Mouse (Mus musculus) heart, embryonic 13.5 days (tissue): Measurements from ENCODE around the gene Ubox5. TPM values are rescaled to one million over a fixed set of nuclear protein-coding genes. Genes with fewer than 3 reads are reported as not detected.
"Not testable (repeated sequence)": the region's sequence is repeated elsewhere in the genome, so short reads cannot be mapped to it uniquely, and the experiment has no call there.

Source experiments
- ATAC-seq: fragments of 200-750 bp; cut with Nextera tagmentation; 2 replicates; pipeline ENCODE4 v1.8.0; 2017; ENCODE audit warnings: moderate TSS enrichment; ENCODE audit not compliant: insufficient number of reproducible peaks, low FRiP score, low TSS enrichment; ENCODE audit errors: extremely low read depth
- H3K27ac ChIP-seq: fragments of 300-500 bp; sonication (generic); replicated peaks from 2 replicates; pipeline ENCODE4 v1.5.1; 2015; ENCODE audit warnings: moderate library complexity, mild to moderate bottlenecking, inconsistent platforms
- H3K27me3 ChIP-seq: fragments of 300-500 bp; sonication (generic); replicated peaks from 2 replicates; pipeline ENCODE4 v1.6.1; 2015; ENCODE audit warnings: mild to moderate bottlenecking, inconsistent platforms
- H3K36me3 ChIP-seq: fragments of 300-500 bp; sonication (generic); 2 replicates; pipeline ENCODE4 v1.6.1; 2015; ENCODE audit warnings: mild to moderate bottlenecking, inconsistent platforms
- H3K4me1 ChIP-seq: fragments of 300-500 bp; sonication (generic); 2 replicates; pipeline ENCODE4 v1.6.1; 2015; ENCODE audit warnings: inconsistent platforms
- H3K4me2 ChIP-seq: fragments of 300-500 bp; sonication (generic); 2 replicates; pipeline ENCODE4 v1.6.1; 2015; ENCODE audit warnings: inconsistent platforms, mild to moderate bottlenecking, moderate library complexity
- H3K4me3 ChIP-seq: fragments of 300-500 bp; sonication (generic); 2 replicates; pipeline ENCODE4 v1.5.1; 2015; ENCODE audit warnings: moderate library complexity, mild to moderate bottlenecking, inconsistent platforms
- H3K9ac ChIP-seq: fragments of 300-500 bp; sonication (generic); 2 replicates; pipeline ENCODE4 v1.6.1; 2015; ENCODE audit warnings: inconsistent platforms, mild to moderate bottlenecking, moderate library complexity
- H3K9me3 ChIP-seq: fragments of 300-500 bp; sonication (generic); 2 replicates; pipeline ENCODE4 v1.6.1; 2016; ENCODE audit warnings: inconsistent platforms
- WGBS: fragments of 180-500 bp; shearing (Covaris S2); methylation state at CpG from one replicate; pipeline ENCODE4 v1.1.7; 2015; ENCODE audit warnings: mixed read lengths; 5-methylcytosine and 5-hydroxymethylcytosine counted together
- polyA plus RNA-seq: library from polyadenylated mRNA; unstranded; fragments of >200 nt; fragmentation: Nextera tagmentation; extraction: Ambion mirVana; gene quantifications from 2 replicates; pipeline ENCODE4 v1.2.1, GENCODE M21; 2015

The Ubox5 gene
- polyA plus RNA-seq, 1 experiment from 2014 or later, result 7.3 TPM

DNA sequence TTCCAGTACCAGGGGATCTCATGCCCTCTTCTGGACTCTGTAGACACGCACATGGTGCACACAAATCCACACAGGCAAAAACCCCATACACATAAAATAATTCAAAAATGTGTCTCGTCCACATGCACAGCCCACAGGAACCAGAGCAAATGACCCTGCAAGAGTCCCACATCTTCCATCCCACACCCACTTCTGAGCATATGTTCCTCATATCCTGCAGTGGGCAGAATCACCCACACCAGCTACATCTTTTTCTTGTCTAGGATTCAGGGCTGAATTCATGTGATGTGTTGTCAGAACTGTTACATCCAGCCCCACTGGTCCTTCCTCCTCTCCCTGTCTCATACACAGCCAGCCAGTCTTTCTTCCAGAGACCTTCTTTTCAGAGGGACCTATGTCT is 23.5 kb upstream of the Ubox5 start:
- H3K36me3 ChIP-seq, result peaks cover 90% of the 10 kb centered on the region

DNA sequence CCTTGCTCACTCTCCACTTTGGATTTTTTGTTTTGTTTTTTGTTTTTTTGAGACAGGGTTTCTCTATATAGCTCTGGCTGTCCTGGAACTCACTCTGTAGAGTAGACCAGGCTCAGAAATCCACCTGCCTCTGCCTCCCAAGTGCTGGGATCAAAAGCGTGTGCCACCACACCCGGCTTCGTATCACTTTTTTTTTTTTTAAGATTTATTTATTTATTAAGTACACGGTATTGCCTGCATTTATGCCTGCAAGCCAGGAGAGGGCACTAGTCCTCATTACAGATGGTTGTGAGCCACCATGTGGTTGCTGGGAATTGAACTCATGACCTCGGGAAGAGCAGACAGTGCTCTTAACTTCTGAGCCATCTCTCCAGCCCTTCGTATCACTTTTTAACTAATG is 19.2 kb upstream of the Ubox5 start:
- not testable (repeated sequence) for H3K4me3 ChIP-seq, H3K4me2 ChIP-seq, H3K4me1 ChIP-seq, H3K27me3 ChIP-seq, H3K27ac ChIP-seq, H3K9me3 ChIP-seq, H3K9ac ChIP-seq, ATAC-seq
- WGBS, result 65% methylated on average over 6 of the region's 6 CpGs
- peaks cover 54% of the 10 kb centered on the region for H3K36me3 ChIP-seq

More for the DNA sequence above, 23.5 kb upstream of the Ubox5 start:
- ATAC-seq, result no peak
- 92% methylated on average over 2 of the region's 2 CpGs for WGBS
- Histone ChIP-seq H3K9ac (no peak overlapping the region), H3K27me3 (no peaks in the 10 kb centered on the region), H3K4me3 (no peak overlapping the region), H3K4me2 (no peak overlapping the region), H3K4me1 (no peaks in the 10 kb centered on the region), H3K9me3 (no peaks in the 10 kb centered on the region), H3K27ac (no peak overlapping the region)

DNA sequence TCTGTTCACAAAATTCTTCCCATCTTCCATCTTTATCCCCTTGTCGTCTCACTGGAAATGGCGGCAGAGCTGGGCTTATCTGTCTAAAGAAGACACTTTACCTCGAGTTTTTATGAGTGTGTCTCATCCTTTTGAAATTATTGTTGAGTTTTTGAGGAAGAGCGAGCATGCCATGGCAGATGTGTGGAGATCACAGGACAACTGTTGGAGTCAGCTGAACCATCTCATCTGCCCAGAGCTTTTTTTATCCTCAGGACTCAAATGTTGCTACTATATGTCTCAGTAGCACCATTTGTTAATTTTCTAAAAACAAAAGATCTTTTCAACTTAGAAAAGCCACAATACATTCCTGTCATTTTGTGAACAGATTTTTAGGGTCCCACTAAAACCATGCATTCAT is 15.4 kb upstream of the Ubox5 start:
- no peak for ATAC-seq
- 79% methylated on average over 4 of the region's 4 CpGs for WGBS
- H3K9me3 ChIP-seq, result no peaks in the 10 kb centered on the region

DNA sequence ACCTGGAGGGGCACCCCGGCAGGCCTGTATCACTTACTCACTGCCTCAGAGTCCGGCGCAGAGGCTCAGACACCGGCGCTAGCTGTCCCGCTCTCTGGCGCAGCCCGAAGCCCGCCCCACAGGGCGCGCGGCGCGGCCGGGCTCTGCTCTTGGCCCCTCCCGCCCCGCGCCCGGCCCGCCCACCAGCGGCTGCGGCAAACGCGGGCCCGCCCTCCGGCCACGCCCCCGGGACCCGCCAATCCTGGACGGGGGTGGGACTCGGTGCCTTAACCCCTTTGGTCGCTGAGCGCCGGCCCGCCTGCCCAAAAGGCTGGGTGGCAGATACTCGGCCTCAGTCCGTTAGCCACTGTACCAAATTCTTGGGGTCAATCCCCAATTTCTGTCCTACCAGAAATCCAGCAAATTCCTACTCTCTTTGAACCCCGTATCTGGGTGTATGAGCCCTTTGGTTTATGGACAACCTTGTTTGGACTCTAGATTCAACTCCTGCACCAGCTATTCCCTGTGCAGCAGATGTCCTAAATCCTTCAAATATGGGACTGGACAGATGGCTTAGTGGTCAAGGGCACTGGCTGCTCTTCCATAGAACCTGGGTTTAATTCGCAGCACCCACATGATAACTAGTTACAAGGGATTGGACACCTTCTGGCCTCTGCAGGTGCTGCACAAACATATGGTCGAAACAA is 13.0 kb upstream of the Ubox5 start, which contains the start of gene Lzts3:
Gene Lzts3 (minus strand): TSS at position 120 of the 686 bp plus-strand sequence.
- Histone ChIP-seq H3K4me3 (peak within 1 kb of the TSS; percentile 64), H3K9ac (peak within 1 kb of the TSS; percentile 86), H3K4me1 (peaks cover 11% of the 10 kb centered on the region; the same call in 1 of the 2 replicates), H3K36me3 (peaks cover 7% of the 10 kb centered on the region), H3K4me2 (peak within 1 kb of the TSS; percentile 99), H3K27me3 (peaks cover 37% of the 10 kb centered on the region), H3K9me3 (no peaks in the 10 kb centered on the region), H3K27ac (no peak within 1 kb of the TSS)
- peak; percentile 94 for ATAC-seq
- WGBS, result 3% methylated on average over 40 of the region's 40 CpGs

More for the DNA sequence above, 15.4 kb upstream of the Ubox5 start:
- Histone ChIP-seq H3K27ac (no peak overlapping the region), H3K9ac (no peak overlapping the region), H3K27me3 (peaks cover 17% of the 10 kb centered on the region), H3K36me3 (peaks cover 16% of the 10 kb centered on the region), H3K4me2 (no peak overlapping the region), H3K4me3 (no peak overlapping the region), H3K4me1 (peaks cover 11% of the 10 kb centered on the region; the same call in 1 of the 2 replicates)

DNA sequence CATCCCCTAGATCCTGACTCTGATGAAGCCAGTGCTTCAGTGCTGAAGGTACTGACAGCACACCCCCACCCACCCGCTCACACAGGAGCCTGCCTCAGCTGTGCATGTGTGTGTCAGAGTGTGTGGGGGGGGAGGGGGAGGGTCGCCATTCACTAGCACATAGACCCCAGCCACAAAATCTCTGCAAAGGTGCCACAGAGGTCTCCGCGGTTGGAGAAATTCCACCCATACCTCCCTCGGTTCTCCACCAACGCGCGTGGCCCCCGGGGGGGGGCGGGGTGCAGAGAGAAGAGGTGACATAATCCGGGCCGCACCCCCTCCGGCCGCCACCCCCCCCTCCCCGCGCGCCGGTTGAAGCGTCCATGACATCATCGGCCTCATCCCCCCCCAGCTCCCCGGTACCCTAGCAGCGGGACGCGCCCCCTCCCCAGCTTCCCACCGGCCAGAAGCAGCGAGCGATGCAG is 12.4 kb upstream of the Ubox5 start:
- H3K9me3 ChIP-seq, result no peaks in the 10 kb centered on the region
- peaks cover 6% of the 10 kb centered on the region for H3K36me3 ChIP-seq
- H3K4me3 ChIP-seq, result peak overlapping the region; percentile 64
- 0% methylated on average over 25 of the region's 27 CpGs for WGBS
- H3K9ac ChIP-seq, result peak overlapping the region; percentile 86
- H3K27ac ChIP-seq, result no peak overlapping the region
- peak; percentile 34 for ATAC-seq
- peak overlapping the region; percentile 99 for H3K4me2 ChIP-seq
- peaks cover 43% of the 10 kb centered on the region for H3K27me3 ChIP-seq
- peaks cover 11% of the 10 kb centered on the region; the same call in 1 of the 2 replicates for H3K4me1 ChIP-seq

DNA sequence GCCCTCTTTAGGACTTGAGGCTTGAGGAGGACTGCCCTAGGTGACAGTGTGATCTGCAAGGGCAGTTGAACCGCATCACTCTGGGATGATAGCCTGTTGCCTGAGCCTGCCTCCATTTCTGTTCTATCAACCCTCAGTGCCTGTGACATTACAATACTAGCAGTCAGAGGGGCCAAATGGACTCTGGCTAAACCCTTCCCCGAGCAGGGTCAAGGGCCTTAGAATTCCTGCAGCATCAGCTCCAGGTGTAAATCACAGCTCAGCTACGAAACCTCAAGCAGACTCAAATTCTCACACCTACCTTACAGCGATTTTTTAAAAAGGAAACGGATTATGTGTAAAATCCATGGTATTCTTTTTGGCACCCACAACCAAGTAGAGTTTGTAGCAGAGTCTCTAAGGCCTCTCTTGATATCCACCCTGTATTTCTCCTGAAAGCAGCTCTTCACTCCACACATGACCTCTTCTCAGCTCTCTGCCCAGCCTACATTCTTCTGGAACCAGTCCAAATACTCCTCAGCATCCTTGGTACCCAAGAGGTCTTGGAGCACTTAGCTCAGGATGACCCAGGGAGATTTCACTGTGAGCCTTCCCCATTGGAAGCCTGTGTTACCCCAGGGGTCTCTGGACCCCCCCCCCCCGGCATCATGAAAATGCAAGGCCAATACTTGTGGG is 11.7 kb upstream of the Ubox5 start:
- Histone ChIP-seq H3K36me3 (no peaks in the 10 kb centered on the region; the same call in 1 of the 2 replicates), H3K9me3 (no peaks in the 10 kb centered on the region), H3K4me2 (peak overlapping the region; percentile 99), H3K27ac (no peak overlapping the region), H3K4me1 (peaks cover 11% of the 10 kb centered on the region; the same call in 1 of the 2 replicates), H3K4me3 (peak overlapping the region; percentile 64), H3K9ac (peak overlapping the region; percentile 86; the same call in 1 of the 2 replicates), H3K27me3 (peaks cover 51% of the 10 kb centered on the region)
- WGBS, result 62% methylated on average over 6 of the region's 6 CpGs
- no peak for ATAC-seq

DNA sequence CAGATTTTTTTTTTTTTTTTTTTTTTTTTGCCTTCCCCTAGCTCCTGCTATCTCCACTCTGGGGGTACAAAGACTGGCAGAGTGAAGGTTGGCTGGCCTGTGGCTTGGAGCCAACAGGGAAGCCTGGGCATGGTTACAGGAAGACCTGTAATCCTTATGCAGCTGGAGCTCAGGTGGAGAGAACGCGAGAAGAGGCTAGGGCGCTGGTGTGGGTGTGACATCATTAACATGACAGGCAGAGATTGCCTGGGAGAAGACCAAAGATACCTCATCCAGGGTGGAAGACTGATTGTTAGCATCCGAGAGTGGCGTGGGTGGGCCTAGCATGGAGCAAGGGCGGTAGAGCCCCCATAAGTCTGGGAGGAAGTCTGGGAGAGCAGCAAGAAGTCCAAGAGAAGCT is 9.4 kb upstream of the Ubox5 start:
- Histone ChIP-seq H3K4me3 (no peak overlapping the region), H3K36me3 (no peaks in the 10 kb centered on the region), H3K9ac (no peak overlapping the region), H3K4me2 (no peak overlapping the region), H3K27ac (no peak overlapping the region), H3K9me3 (no peaks in the 10 kb centered on the region), H3K4me1 (peaks cover 32% of the 10 kb centered on the region), H3K27me3 (peaks cover 73% of the 10 kb centered on the region)
- WGBS, result 68% methylated on average over 6 of the region's 6 CpGs
- no peak for ATAC-seq

DNA sequence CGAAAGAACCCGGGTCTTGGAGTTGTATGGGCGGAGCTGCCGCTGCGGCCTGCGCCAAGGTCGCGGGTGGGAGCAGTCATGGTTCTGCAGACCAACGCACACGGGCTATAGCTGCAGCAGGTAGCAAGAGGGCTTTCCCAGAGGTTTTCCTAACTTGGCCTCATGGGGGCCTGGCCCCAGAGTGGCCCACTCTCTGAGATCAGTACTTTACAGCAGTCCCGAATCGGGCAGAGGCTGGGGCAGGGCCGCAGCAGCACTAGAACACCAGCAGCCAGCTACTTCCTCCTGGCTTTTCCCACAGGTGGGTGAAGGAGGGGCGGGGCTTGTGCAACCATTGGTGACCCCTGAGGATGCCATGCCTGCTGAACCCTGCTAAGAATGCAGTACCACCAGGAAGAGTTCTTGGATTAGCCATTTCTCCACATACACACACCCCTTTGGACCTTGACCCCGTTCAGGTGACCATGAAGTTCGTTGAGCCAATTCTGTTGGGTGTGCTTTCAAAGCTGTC is 8.3 kb upstream of the Ubox5 start:
- ATAC-seq, result no peak
- Histone ChIP-seq H3K27me3 (peaks cover 84% of the 10 kb centered on the region), H3K9me3 (no peaks in the 10 kb centered on the region), H3K4me3 (no peak overlapping the region), H3K4me1 (peaks cover 34% of the 10 kb centered on the region), H3K9ac (no peak overlapping the region), H3K36me3 (no peaks in the 10 kb centered on the region), H3K4me2 (no peak overlapping the region), H3K27ac (no peak overlapping the region)
- WGBS, result 29% methylated on average over 16 of the region's 16 CpGs

DNA sequence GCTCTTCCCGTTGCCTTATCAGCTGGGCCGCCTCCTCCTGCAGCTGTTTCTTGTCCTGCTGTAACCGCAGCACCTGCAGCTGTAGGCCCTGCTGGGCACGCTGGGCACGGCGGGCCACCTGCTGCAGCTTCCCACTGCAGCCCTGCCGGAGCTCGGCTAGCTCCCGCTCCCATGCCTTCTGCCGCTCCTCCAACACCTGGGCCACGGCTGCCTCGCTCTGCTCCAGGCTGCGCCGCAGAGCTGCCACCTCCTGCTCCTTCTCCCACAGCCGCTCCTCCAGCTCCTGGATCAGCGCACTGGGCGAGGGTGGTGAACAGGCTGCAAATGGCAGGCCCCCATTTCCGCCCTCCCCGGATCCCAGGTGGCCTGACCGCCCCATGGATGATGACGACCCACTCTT is 6.0 kb upstream of the Ubox5 start:
- Histone ChIP-seq H3K36me3 (no peaks in the 10 kb centered on the region), H3K9ac (peak overlapping the region; percentile 73), H3K27me3 (peaks cover 86% of the 10 kb centered on the region), H3K4me2 (peak overlapping the region; percentile 91), H3K9me3 (no peaks in the 10 kb centered on the region), H3K4me1 (peaks cover 23% of the 10 kb centered on the region), H3K27ac (no peak overlapping the region), H3K4me3 (peak overlapping the region; percentile 56)
- WGBS, result 14% methylated on average over 21 of the region's 21 CpGs
- no peak for ATAC-seq

DNA sequence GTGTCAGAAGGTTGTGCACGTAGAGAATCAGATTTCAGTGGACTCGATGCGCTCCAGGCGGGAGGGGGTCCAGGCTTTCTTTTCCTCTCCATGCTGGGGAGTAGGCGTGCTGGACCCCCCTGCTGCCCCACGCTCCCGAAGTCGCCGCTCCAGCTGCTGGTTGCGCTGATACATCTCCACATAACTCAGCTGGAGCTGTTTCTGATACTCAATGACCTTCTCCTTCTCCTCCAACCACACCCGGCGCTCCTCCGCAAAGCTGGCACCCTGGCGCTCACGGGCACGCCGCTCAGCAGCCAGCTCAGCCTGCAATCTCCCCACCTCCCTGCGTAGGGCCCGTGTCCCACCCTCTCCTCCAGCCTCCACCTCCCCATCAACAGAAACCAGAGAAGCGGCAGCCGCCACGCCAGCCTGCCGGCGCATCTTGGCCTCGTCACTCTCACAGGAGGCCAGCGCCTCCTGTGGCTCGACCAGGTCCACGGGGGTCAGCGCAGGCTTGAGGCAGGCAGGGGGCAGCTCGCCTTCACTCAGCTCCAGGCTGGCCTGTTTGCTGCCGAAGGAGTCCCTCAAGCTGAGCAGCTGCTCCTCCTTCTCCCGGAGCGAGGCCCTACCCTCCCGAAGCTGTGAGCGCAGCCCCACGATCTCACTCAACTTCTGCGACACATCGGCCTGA is 5.0 kb upstream of the Ubox5 start:
- Histone ChIP-seq H3K4me2 (peak overlapping the region; percentile 91), H3K9me3 (no peaks in the 10 kb centered on the region), H3K9ac (peak overlapping the region; percentile 73), H3K27me3 (peaks cover 78% of the 10 kb centered on the region), H3K4me1 (peaks cover 26% of the 10 kb centered on the region), H3K27ac (no peak overlapping the region), H3K4me3 (peak overlapping the region; percentile 56), H3K36me3 (no peaks in the 10 kb centered on the region)
- 1% methylated on average over 38 of the region's 38 CpGs for WGBS
- ATAC-seq, result peak; percentile 34; the same call in 1 of the 2 replicates
